Mouse (Mus musculus): ENCODE results near the gene Ank3.

- TF ChIP-seq CTCF (IDR thresholded peaks at IDR 0.05; ENCODE audit: control insufficient read depth, insufficient read depth, low read length) (no peak), POLR2A (IDR thresholded peaks at IDR 0.05; ENCODE audit: borderline replicate concordance, control insufficient read depth, low read depth, low read length) (no peak)
These were observed 24.6 kb upstream of the Ank3 start for GRCm38 (mm10) chr10:69373796-69374550.
